Mouse (Mus musculus) myocyte (in vitro differentiated cells): ENCODE data around the gene Lcat. TPM values are rescaled to one million over a fixed set of nuclear protein-coding genes. Genes with fewer than 3 reads are reported as not detected.

Experiments
- H3K27me3 ChIP-seq: one replicate; pipeline ENCODE4 v1.6.1; 2011; ENCODE audit not compliant: control insufficient read depth, insufficient read depth, insufficient read length
- H3K36me3 ChIP-seq: one replicate; pipeline ENCODE4 v1.6.1; 2011; ENCODE audit not compliant: control insufficient read depth, insufficient read depth
- H3K4me2 ChIP-seq: one replicate; pipeline ENCODE4 v1.6.1; 2011; ENCODE audit warnings: low read depth, control low read depth
- H3K4me3 ChIP-seq: one replicate; pipeline ENCODE4 v1.5.1; 2011; ENCODE audit warnings: mild to moderate bottlenecking, control low read depth, moderate library complexity
- H3K79me2 ChIP-seq: one replicate; pipeline ENCODE4 v1.6.1; 2011; ENCODE audit not compliant: control insufficient read depth, insufficient read depth
- H3ac ChIP-seq: one replicate; pipeline ENCODE4 v1.6.1; 2011; ENCODE audit not compliant: control insufficient read depth, insufficient read length
- CEBPB ChIP-seq: IDR thresholded peaks from 2 replicates; pipeline ENCODE4 v1.6.1; 2011; ENCODE audit warnings: mild to moderate bottlenecking, moderate library complexity; ENCODE audit not compliant: poor library complexity, insufficient read depth, severe bottlenecking
- E2F4 ChIP-seq: IDR thresholded peaks from one replicate; pipeline ENCODE4 v1.6.1; 2011; ENCODE audit warnings: mild to moderate bottlenecking, control low read depth, moderate library complexity; ENCODE audit not compliant: insufficient read depth
- MAX ChIP-seq: IDR thresholded peaks from one replicate; pipeline ENCODE4 v1.6.1; 2011; ENCODE audit warnings: low read depth, mild to moderate bottlenecking, control low read depth
- MYOD1 ChIP-seq, 3 experiments: IDR thresholded peaks; one replicate each; pipeline ENCODE4 v1.6.1; 2011; ENCODE audit warnings: control low read depth in 2 of 3, low read depth in 2 of 3, mild to moderate bottlenecking in 2 of 3, moderate library complexity in 1 of 3; ENCODE audit not compliant: insufficient read length in 2 of 3, control insufficient read depth in 1 of 3
- MYOG ChIP-seq, 3 experiments: IDR thresholded peaks; one replicate each; pipeline ENCODE4 v1.6.1; 2011; ENCODE audit warnings: control low read depth in 2 of 3, low read depth in 2 of 3, mild to moderate bottlenecking in 2 of 3; ENCODE audit not compliant: insufficient read length in 2 of 3, control insufficient read depth in 1 of 3, insufficient read depth in 1 of 3
- POLR2A ChIP-seq: IDR thresholded peaks from one replicate; pipeline ENCODE4 v1.6.1; 2011; ENCODE audit warnings: low read depth, mild to moderate bottlenecking, control low read depth, moderate library complexity; ENCODE audit not compliant: insufficient read length
- POLR2AphosphoS2 ChIP-seq: IDR thresholded peaks from one replicate; pipeline ENCODE4 v1.6.1; 2011; ENCODE audit warnings: low read depth, control low read depth; ENCODE audit not compliant: insufficient read length
- REST ChIP-seq: IDR thresholded peaks from one replicate; pipeline ENCODE4 v1.6.1; 2011; ENCODE audit warnings: mild to moderate bottlenecking, control low read depth, moderate library complexity; ENCODE audit not compliant: insufficient read depth, insufficient read length
- SRF ChIP-seq: IDR thresholded peaks from one replicate; pipeline ENCODE4 v1.6.1; 2011; ENCODE audit warnings: low read depth; ENCODE audit not compliant: control insufficient read depth, insufficient read length
- TCF12 ChIP-seq: IDR thresholded peaks from one replicate; pipeline ENCODE4 v1.6.1; 2011; ENCODE audit warnings: mild to moderate bottlenecking, control low read depth; ENCODE audit not compliant: poor library complexity, insufficient read depth, severe bottlenecking
- TCF3 ChIP-seq: IDR thresholded peaks from one replicate; pipeline ENCODE4 v1.6.1; 2011; ENCODE audit warnings: low read depth, control low read depth; ENCODE audit not compliant: insufficient read length
- USF1 ChIP-seq: IDR thresholded peaks from one replicate; pipeline ENCODE4 v1.6.1; 2011; ENCODE audit warnings: low read depth, mild to moderate bottlenecking, control low read depth, moderate library complexity
- polyA plus RNA-seq: library from polyadenylated mRNA; unstranded; fragments of >200 nt; fragmentation: generic; extraction: Trizol; gene quantifications from one replicate; pipeline ENCODE4 v1.2.1, GENCODE M21; 2012; ENCODE audit warnings: missing spikeins

The Lcat gene
- polyA plus RNA-seq, 1 experiment, result 1.1 TPM

DNA sequence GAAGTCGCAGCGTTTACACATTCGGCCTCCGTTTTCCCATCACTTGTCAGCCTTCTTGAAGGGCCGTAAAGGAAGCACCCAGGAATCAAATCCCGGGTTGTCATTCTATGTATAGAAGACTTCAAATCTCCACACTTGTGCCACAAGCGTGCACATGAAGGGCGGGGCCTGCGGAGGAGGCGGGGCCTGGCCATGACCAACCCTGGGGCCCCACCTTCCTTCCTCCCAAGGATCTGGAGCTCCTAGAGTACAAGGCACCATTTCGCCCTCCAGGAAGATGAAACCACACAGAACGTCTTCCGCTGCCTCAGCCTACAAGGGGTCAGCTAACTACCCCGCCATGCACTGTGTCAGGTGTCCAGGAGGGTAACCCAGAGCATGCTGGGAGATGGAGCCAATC, 17.9 kb upstream of the Lcat start:
- Histone ChIP-seq H3K36me3 (peaks cover 2% of the 10 kb centered on the region), H3K4me3 (no peak overlapping the region), H3ac (no peak overlapping the region), H3K4me2 (no peak overlapping the region), H3K79me2 (peaks cover 49% of the 10 kb centered on the region), H3K27me3 (no peaks in the 10 kb centered on the region)
- TF ChIP-seq POLR2A, result no peak
- no peak for TF ChIP-seq REST
- TF ChIP-seq SRF, result no peak
- no peak for TF ChIP-seq MAX
- TF ChIP-seq MYOD1 (IDR thresholded peaks at IDR 0.05; ENCODE audit: control insufficient read depth in 1 of 3, insufficient read length in 2 of 3, low read depth in 2 of 3), result no peak
- TF ChIP-seq CEBPB, result no peak
- TF ChIP-seq POLR2AphosphoS2, result no peak
- TF ChIP-seq TCF12, result no peak
- no peak for TF ChIP-seq MYOG (IDR thresholded peaks at IDR 0.05; ENCODE audit: control insufficient read depth in 1 of 3, insufficient read depth in 1 of 3, insufficient read length in 2 of 3, low read depth in 2 of 3)
- no peak for TF ChIP-seq USF1
- no peak for TF ChIP-seq TCF3
- no peak for TF ChIP-seq E2F4

DNA sequence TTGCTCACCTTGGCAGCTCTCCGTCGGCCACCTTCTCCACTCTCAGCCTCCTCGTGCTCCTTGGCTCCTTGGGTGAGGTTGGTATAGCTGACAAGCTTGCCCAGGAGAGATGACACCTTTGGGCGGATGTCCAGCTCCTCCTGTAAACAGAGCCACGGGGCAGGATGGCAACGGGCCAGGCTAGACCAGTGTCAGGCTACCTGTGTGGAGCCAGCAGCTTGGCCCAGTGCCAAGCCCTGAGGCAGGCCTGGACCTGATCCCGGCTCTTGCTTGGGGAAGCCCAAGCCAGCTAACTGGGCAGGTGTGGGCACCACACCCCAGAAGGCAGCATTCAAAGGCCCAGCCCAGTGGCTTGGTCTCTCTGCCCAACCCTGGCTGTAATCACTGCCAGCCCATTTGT, 16.2 kb upstream of the Lcat start:
- no peak overlapping the region for H3K4me3 ChIP-seq
- H3K4me2 ChIP-seq, result no peak overlapping the region
- H3K36me3 ChIP-seq, result peaks cover 5% of the 10 kb centered on the region
- TF ChIP-seq CEBPB (no peak), TCF3 (no peak), MYOD1 (IDR thresholded peaks at IDR 0.05; ENCODE audit: control insufficient read depth in 1 of 3, insufficient read length in 2 of 3, low read depth in 2 of 3) (no peak), MYOG (IDR thresholded peaks at IDR 0.05; ENCODE audit: control insufficient read depth in 1 of 3, insufficient read depth in 1 of 3, insufficient read length in 2 of 3, low read depth in 2 of 3) (no peak), MAX (no peak), USF1 (no peak), SRF (no peak), TCF12 (no peak)
- no peak overlapping the region for H3ac ChIP-seq
- H3K27me3 ChIP-seq, result no peaks in the 10 kb centered on the region
- peaks cover 36% of the 10 kb centered on the region for H3K79me2 ChIP-seq

DNA sequence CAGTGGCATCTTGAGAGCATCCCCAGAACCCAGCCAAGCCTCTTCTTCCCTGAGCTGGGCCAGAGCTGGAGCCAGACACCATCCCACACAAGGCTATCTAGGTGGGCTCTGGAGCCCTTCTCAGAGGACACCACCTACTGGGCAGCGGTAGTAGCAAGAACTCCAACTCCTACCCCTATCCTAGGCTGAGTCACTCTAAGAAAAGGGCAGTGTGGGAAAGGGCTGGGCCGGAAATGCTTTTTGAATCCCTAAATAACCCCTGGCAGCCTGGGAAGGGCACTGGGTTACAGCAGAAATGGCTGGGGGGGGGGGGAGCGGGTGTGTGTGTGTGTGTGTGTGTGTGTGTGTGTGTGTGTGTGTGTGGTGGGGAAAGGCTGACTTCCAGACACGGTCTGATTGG, 14.6 kb upstream of the Lcat start:
- Histone ChIP-seq H3K4me2 (peak overlapping the region; percentile 69), H3K36me3 (peaks cover 16% of the 10 kb centered on the region), H3K79me2 (peaks cover 21% of the 10 kb centered on the region), H3K4me3 (no peak overlapping the region), H3K27me3 (no peaks in the 10 kb centered on the region), H3ac (no peak overlapping the region)
- TF ChIP-seq MYOD1 (IDR thresholded peaks at IDR 0.05; ENCODE audit: control insufficient read depth in 1 of 3, insufficient read length in 2 of 3, low read depth in 2 of 3), result no peak
- no peak for TF ChIP-seq CEBPB
- no peak for TF ChIP-seq E2F4
- no peak for TF ChIP-seq TCF3
- TF ChIP-seq POLR2A, result no peak
- TF ChIP-seq MAX, result no peak
- TF ChIP-seq TCF12, result no peak
- TF ChIP-seq MYOG (IDR thresholded peaks at IDR 0.05; ENCODE audit: control insufficient read depth in 1 of 3, insufficient read depth in 1 of 3, insufficient read length in 2 of 3, low read depth in 2 of 3), result no peak
- TF ChIP-seq USF1, result no peak
- no peak for TF ChIP-seq POLR2AphosphoS2

DNA sequence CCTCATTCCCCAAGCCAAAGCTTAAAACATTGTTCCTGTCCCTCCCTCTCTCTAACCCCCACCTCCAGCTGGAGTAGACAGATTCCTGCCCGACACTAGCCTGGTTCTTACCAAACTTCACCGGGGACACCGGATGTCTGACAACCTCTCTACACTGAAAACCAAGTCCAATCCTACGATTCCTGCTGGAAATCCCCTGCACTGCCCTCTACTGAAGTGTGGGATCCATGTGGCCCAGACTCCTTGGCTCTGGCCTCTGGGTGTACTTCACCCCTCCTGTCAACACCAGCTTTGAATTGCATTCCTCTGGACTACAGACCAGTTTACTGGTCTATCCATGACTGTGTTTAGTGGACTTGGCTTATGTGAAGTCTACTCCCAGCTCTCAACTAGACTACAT, 13.4 kb upstream of the Lcat start:
- Histone ChIP-seq H3K36me3 (peaks cover 21% of the 10 kb centered on the region), H3K27me3 (no peaks in the 10 kb centered on the region), H3K4me2 (no peak overlapping the region), H3K79me2 (peaks cover 8% of the 10 kb centered on the region), H3ac (no peak overlapping the region), H3K4me3 (no peak overlapping the region)
- no peak for TF ChIP-seq CEBPB
- TF ChIP-seq POLR2AphosphoS2, result no peak
- no peak for TF ChIP-seq E2F4
- no peak for TF ChIP-seq USF1
- no peak for TF ChIP-seq TCF12
- TF ChIP-seq SRF, result no peak
- no peak for TF ChIP-seq MAX
- no peak for TF ChIP-seq REST

DNA sequence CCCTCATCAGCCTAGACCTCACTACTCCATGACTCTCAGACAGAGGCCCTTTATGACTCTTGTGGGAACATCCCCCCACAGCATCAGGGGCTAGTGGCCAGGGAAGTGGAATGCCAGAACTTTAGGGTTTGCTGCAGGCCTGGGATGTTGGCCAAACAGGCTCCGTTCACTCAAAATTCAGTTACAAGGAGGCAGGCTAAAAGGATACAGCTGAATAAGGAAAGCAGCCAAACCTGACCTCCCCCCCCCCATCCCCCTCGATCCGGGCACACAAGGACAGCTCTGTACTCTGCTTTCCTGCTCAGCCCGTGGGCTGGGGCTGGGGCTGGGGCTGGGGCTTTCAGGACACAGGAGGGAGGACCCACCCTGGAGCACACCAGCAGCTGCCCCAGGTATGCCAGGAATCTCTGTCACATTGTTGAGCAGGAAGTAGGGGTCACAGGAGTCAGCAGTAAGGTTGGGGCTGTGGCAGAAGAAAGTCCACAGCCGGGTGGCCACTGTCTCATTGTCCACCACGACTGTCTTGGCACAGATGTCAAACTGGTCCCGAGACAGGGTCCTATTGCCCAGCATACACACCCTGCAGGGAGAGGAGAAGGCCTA, 8.0 kb upstream of the Lcat start:
- Histone ChIP-seq H3K36me3 (peaks cover 26% of the 10 kb centered on the region), H3K4me3 (no peak overlapping the region), H3K79me2 (no peaks in the 10 kb centered on the region), H3ac (no peak overlapping the region), H3K27me3 (no peaks in the 10 kb centered on the region), H3K4me2 (no peak overlapping the region)
- TF ChIP-seq MYOG (IDR thresholded peaks at IDR 0.05; ENCODE audit: control insufficient read depth in 1 of 3, insufficient read depth in 1 of 3, insufficient read length in 2 of 3, low read depth in 2 of 3), result peak in 1 of 3 experiments; percentile 75
- TF ChIP-seq SRF, result no peak
- no peak for TF ChIP-seq E2F4
- peak in 1 of 3 experiments; percentile 61 for TF ChIP-seq MYOD1 (IDR thresholded peaks at IDR 0.05; ENCODE audit: control insufficient read depth in 1 of 3, insufficient read length in 2 of 3, low read depth in 2 of 3)
- TF ChIP-seq TCF3, result no peak
